Mouse (Mus musculus): ENCODE data around the gene Chd2. TPM values are rescaled to one million over a fixed set of nuclear protein-coding genes. Genes with fewer than 3 reads are reported as not detected.
"Not testable (repeated sequence)": the region's sequence is repeated elsewhere in the genome, so short reads cannot be mapped to it uniquely, and the experiment has no call there.

The Chd2 gene
- polyA plus RNA-seq, 1 experiment from 2014 or later = 41.5 TPM

GRCm38 (mm10) chr7:73579072-73579731 lies 37.6 kb upstream of the Chd2 start:
- Histone ChIP-seq H3K27ac (no peak overlapping the region), H3K9ac (no peak overlapping the region), H3K36me3 (no peaks in the 10 kb centered on the region), H3K27me3 (replicated peaks) (no peaks in the 10 kb centered on the region), H3K9me3 (no peaks in the 10 kb centered on the region), H3K4me1 (peaks cover 1% of the 10 kb centered on the region; the same call in 1 of the 2 replicates), H3K4me2 (replicated peaks) (no peak overlapping the region), H3K4me3 (no peak overlapping the region)
- 80% methylated on average over 8 of the region's 8 CpGs for WGBS
- ATAC-seq (ENCODE audit: low FRiP score, low read depth) = no peak

GRCm38 (mm10) chr7:73577888-73578421 lies 36.3 kb upstream of the Chd2 start:
- no peak overlapping the region for H3K4me2 ChIP-seq (replicated peaks)
- H3K9me3 ChIP-seq = no peaks in the 10 kb centered on the region
- H3K4me3 ChIP-seq = no peak overlapping the region
- WGBS = 82% methylated on average over 6 of the region's 6 CpGs
- no peaks in the 10 kb centered on the region for H3K36me3 ChIP-seq
- no peaks in the 10 kb centered on the region for H3K27me3 ChIP-seq (replicated peaks)
- H3K9ac ChIP-seq = no peak overlapping the region
- H3K4me1 ChIP-seq = no peaks in the 10 kb centered on the region
- H3K27ac ChIP-seq = no peak overlapping the region
- ATAC-seq (ENCODE audit: low FRiP score, low read depth) = no peak

DNA sequence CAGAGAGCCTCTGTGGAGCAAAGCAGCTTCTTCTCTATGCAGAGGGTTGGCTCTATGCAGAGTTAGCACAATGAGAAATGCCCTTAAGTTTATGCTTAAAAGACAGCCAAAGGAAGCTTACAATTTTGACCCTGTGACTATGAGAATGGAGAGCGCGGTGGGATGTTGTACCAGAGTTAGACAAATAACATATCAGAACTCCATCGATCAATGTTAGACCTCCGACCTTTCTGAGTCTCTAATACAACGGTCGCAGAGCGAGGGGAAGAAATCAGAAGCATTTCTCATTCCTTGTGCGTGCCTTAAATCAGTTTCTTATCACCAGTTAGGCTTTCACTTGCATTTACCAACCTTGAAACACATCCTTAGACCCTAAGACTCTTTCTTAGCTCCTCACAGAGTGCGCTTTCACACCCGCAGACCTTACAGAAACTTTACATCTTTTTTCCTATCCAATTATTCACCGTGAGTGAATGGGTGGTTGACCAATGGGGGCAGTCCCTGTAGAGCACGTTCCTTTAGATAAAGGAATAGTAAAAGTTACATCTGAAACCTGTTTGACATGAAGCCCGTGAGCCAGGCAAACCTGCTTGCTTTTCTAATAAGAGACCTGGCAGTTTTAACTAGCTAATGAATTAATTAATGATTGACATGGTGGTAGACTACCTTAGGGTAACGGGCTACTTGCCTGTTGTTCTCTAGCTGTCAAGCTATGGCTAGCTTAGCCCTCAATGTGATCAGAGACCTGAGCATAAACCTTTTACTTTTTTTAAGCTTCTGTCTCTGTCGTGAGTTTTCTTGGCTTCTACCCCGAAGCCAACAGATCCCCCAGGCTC lies 34.7 kb upstream of the Chd2 start:
- H3K27me3 ChIP-seq (replicated peaks) = no peaks in the 10 kb centered on the region
- no peak overlapping the region for H3K27ac ChIP-seq
- no peak overlapping the region for H3K9ac ChIP-seq
- no peak for ATAC-seq (ENCODE audit: low FRiP score, low read depth)
- H3K36me3 ChIP-seq = no peaks in the 10 kb centered on the region
- H3K4me1 ChIP-seq = no peaks in the 10 kb centered on the region
- H3K9me3 ChIP-seq = no peaks in the 10 kb centered on the region
- WGBS = 68% methylated on average over 16 of the region's 16 CpGs
- H3K4me3 ChIP-seq = no peak overlapping the region
- H3K4me2 ChIP-seq (replicated peaks) = no peak overlapping the region

GRCm38 (mm10) chr7:73575257-73575656 lies 33.6 kb upstream of the Chd2 start:
- H3K27ac ChIP-seq = no peak overlapping the region
- no peak for ATAC-seq (ENCODE audit: low FRiP score, low read depth)
- no peak overlapping the region for H3K4me3 ChIP-seq
- no peak overlapping the region for H3K4me2 ChIP-seq (replicated peaks)
- no peak overlapping the region for H3K9ac ChIP-seq
- no peaks in the 10 kb centered on the region for H3K36me3 ChIP-seq
- no peaks in the 10 kb centered on the region for H3K9me3 ChIP-seq
- no peaks in the 10 kb centered on the region for H3K4me1 ChIP-seq
- H3K27me3 ChIP-seq (replicated peaks) = no peaks in the 10 kb centered on the region
- WGBS = 62% methylated on average over 8 of the region's 8 CpGs

DNA sequence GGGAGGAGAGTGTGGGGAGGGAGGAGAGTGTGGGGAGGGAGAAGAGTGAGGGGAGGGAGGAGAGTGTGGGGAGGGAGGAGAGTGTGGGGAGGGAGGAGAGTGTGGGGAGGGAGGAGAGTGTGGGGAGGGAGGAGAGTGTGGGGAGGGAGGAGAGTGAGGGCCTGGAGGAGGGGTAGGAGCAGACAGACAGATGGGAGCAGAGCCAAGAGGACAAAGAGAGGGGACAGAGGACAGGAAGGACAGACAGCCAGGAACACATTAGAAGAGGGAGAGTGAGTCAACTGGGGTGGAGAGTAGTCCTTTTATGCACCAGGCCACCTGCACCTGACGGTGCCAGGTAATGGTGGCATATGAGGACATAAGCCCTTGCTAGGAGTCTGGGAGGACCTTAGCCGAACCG lies 33.0 kb upstream of the Chd2 start:
- not testable (repeated sequence) for H3K27ac ChIP-seq; H3K4me3 ChIP-seq; H3K36me3 ChIP-seq; H3K9ac ChIP-seq; H3K27me3 ChIP-seq (replicated peaks); H3K9me3 ChIP-seq; H3K4me2 ChIP-seq (replicated peaks); ATAC-seq (ENCODE audit: low FRiP score, low read depth); H3K4me1 ChIP-seq
- WGBS = 64% methylated on average over 3 of the region's 3 CpGs

DNA sequence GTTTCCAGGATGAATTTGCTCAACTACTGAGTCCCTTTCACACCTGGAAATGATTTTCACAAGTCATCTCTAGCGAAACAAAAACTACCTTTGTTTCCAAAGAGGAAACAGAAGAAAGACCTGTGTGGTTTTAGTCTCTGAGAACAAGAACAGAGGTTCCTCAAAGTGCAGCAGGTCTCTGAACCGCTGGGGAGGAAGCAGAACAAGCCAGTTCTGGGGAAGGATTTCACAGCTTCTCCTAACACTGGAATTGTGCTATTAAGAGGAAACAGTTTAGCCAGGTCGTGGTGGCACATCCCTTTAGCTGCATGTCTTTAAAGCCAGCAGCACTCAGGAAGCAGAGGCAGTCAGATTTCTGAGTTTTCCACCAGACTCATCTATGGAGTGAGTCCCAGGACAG lies 30.9 kb upstream of the Chd2 start:
- H3K4me1 ChIP-seq = no peaks in the 10 kb centered on the region
- 81% methylated on average over 3 of the region's 3 CpGs for WGBS
- H3K27ac ChIP-seq = no peak overlapping the region
- H3K36me3 ChIP-seq = no peaks in the 10 kb centered on the region
- H3K4me2 ChIP-seq (replicated peaks) = no peak overlapping the region
- no peaks in the 10 kb centered on the region for H3K27me3 ChIP-seq (replicated peaks)
- no peak for ATAC-seq (ENCODE audit: low FRiP score, low read depth)
- no peak overlapping the region for H3K4me3 ChIP-seq
- H3K9me3 ChIP-seq = no peaks in the 10 kb centered on the region
- H3K9ac ChIP-seq = no peak overlapping the region

DNA sequence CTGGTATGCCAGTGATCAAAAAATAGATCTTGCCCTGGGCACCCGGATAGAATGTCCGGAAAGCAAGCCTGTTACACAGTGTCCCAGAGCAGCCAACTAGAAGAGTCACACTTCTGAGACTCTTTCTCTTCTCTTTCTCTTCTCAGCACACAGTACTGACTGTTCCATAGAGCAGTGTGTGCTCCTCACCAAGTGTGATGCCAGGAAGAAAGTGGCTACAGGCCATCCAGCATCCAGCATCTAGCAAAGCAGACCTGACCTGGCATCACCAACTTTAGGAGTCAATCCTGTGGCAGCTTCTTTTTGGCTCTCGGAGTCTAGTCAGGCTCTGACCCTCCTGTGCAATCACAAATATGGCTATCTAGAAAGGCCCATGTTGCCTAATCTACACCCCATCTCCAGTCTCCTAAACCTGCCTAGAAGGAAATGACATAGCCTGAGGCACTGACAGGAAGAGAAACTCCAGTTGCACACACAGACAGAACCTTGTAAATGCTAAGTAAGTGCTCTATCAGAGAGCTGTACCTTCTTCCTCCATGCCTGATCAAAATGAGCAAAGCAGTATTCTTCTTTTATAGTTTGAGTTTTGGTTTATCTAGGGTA lies 27.3 kb upstream of the Chd2 start:
- 95% methylated on average over 3 of the region's 3 CpGs for WGBS
- no peak for ATAC-seq (ENCODE audit: low FRiP score, low read depth)

DNA sequence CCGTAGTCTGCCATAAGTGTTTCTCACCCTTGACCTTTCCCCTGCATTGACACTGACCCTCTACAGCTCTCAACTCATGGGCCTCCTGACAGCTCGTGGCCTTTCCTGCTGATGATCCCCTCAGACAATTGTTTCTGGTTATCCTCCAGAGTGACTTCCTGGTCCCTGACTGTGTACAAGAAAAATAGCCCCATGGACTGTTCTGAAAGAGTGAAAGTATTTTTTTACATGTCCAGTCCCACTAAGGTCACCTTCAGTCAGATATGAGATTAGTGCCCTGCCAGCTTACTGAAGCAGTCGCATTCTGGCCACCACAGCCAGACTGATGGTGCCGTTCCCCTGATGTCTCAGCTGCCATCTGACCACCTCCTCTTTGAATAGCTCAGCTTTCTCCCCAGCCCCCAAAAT lies 26.1 kb upstream of the Chd2 start:
- Histone ChIP-seq H3K9me3 (no peaks in the 10 kb centered on the region), H3K27me3 (replicated peaks) (no peaks in the 10 kb centered on the region)

More for the DNA sequence above, 27.3 kb upstream of the Chd2 start:
- H3K9ac ChIP-seq = no peak overlapping the region
- H3K27me3 ChIP-seq (replicated peaks) = no peaks in the 10 kb centered on the region
- no peaks in the 10 kb centered on the region for H3K9me3 ChIP-seq
- H3K4me3 ChIP-seq = no peak overlapping the region
- no peaks in the 10 kb centered on the region for H3K36me3 ChIP-seq
- no peak overlapping the region for H3K27ac ChIP-seq
- no peak overlapping the region for H3K4me2 ChIP-seq (replicated peaks)
- no peaks in the 10 kb centered on the region for H3K4me1 ChIP-seq

GRCm38 (mm10) chr7:73564131-73564530 lies 22.5 kb upstream of the Chd2 start:
- no peak overlapping the region for H3K4me3 ChIP-seq
- H3K4me1 ChIP-seq = peaks cover 8% of the 10 kb centered on the region; the same call in 1 of the 2 replicates
- H3K9ac ChIP-seq = no peak overlapping the region
- ATAC-seq (ENCODE audit: low FRiP score, low read depth) = no peak
- no peak overlapping the region for H3K4me2 ChIP-seq (replicated peaks)
- no peak overlapping the region for H3K27ac ChIP-seq
- no peaks in the 10 kb centered on the region for H3K27me3 ChIP-seq (replicated peaks)
- no peaks in the 10 kb centered on the region for H3K9me3 ChIP-seq
- 87% methylated on average over 6 of the region's 6 CpGs for WGBS
- H3K36me3 ChIP-seq = no peaks in the 10 kb centered on the region

More for the DNA sequence above, 26.1 kb upstream of the Chd2 start:
- Histone ChIP-seq H3K4me1 (no peaks in the 10 kb centered on the region), H3K27ac (no peak overlapping the region), H3K36me3 (no peaks in the 10 kb centered on the region), H3K9ac (no peak overlapping the region), H3K4me2 (replicated peaks) (no peak overlapping the region), H3K4me3 (no peak overlapping the region)
- ATAC-seq (ENCODE audit: low FRiP score, low read depth) = no peak
- 68% methylated on average over 4 of the region's 4 CpGs for WGBS

DNA sequence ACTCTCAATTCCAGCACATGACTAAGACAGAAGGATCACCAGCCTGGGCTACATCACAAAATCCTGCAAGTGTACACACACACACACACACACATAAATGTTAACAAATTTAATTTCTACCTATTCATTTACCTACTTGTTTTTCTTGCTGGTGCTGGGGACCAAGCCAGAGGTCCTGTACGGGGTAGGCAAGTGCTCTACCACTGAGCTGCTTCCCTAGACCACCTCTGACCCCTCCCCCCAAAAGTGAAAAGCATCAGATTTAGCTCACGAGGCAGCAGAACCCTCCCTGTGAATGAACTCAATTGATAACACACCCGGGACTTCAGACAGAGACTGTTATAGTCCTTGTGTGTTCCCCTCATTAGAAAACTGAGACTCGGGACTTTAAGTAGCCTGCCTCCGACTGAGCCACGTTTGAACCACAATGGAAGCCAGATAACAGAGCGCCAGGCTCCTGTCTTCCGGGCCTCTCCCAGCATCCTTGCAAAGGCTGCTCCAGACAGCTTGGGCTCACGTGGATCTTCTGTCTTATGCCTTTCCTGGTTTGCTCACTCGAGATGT lies 19.9 kb upstream of the Chd2 start:
- no peak overlapping the region for H3K9ac ChIP-seq
- no peak overlapping the region for H3K4me3 ChIP-seq
- 31% methylated on average over 10 of the region's 10 CpGs for WGBS
- H3K36me3 ChIP-seq = no peaks in the 10 kb centered on the region
- H3K27me3 ChIP-seq (replicated peaks) = no peaks in the 10 kb centered on the region
- no peak overlapping the region for H3K27ac ChIP-seq
- H3K4me2 ChIP-seq (replicated peaks) = no peak overlapping the region
- peaks cover 9% of the 10 kb centered on the region; the same call in 1 of the 2 replicates for H3K4me1 ChIP-seq
- no peak for ATAC-seq (ENCODE audit: low FRiP score, low read depth)
- no peaks in the 10 kb centered on the region for H3K9me3 ChIP-seq

GRCm38 (mm10) chr7:73560811-73561210 lies 19.2 kb upstream of the Chd2 start:
- Histone ChIP-seq H3K27me3 (replicated peaks) (no peaks in the 10 kb centered on the region), H3K4me1 (peaks cover 9% of the 10 kb centered on the region; the same call in 1 of the 2 replicates), H3K27ac (no peak overlapping the region), H3K36me3 (no peaks in the 10 kb centered on the region), H3K9ac (no peak overlapping the region), H3K9me3 (no peaks in the 10 kb centered on the region), H3K4me3 (no peak overlapping the region), H3K4me2 (replicated peaks) (no peak overlapping the region)
- ATAC-seq (ENCODE audit: low FRiP score, low read depth) = no peak
- 92% methylated on average over 6 of the region's 6 CpGs for WGBS

DNA sequence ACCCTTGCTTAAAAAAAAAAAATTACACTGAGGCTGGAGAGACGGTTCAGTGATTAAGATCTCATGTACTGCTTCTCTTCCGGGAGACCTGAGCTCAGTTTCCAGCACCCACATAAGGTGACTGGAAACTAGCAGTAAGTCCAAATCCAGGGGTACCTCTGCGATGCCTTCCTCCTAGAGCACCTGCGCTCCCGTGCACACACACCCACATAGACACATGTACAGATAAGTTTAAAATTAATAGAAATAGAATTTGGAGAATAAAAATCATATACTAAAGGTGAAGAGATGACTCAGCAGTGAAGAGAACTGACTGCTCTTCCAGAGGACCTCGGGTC lies 18.2 kb upstream of the Chd2 start:
- Histone ChIP-seq H3K9ac (no peak overlapping the region), H3K4me3 (no peak overlapping the region), H3K27ac (no peak overlapping the region), H3K4me2 (replicated peaks) (peak overlapping the region; percentile 69), H3K4me1 (peaks cover 9% of the 10 kb centered on the region; the same call in 1 of the 2 replicates), H3K36me3 (no peaks in the 10 kb centered on the region), H3K27me3 (replicated peaks) (no peaks in the 10 kb centered on the region), H3K9me3 (no peaks in the 10 kb centered on the region)
- ATAC-seq (ENCODE audit: low FRiP score, low read depth) = no peak
- 91% methylated on average over 6 of the region's 6 CpGs for WGBS
